ENCODE assay signal across 17 mouse cellular contexts in genomic region chr6:29859344-29859743, GRCm38 (mm10). TPM values are rescaled to one million over a fixed set of nuclear protein-coding genes. Genes with fewer than 3 reads are reported as not detected.
DNase-seq lines count a peak whose midpoint lies in the region; ATAC-seq and TF ChIP-seq lines count a peak whose summit lies in the region.
"Had no signal": no experiment of that assay in that cellular context is flagged by ENCODE, and none has a peak within 500 bp of the region (broad histone marks: within the 10 kb centered on the region; RNA-seq: fewer than 3 reads in every experiment).

No protein-coding gene starts in this region.

- H3K4me3 ChIP-seq in hindbrain, embryonic 10.5 days, result no peak overlapping the region
- no peak overlapping the region for H3K4me3 ChIP-seq in hindbrain, embryonic 11.5 days (ENCODE audit: low read depth, low read length)
- H3K4me3 ChIP-seq in liver, embryonic 15.5 days (replicated peaks), result no peak overlapping the region
- H3K4me3 ChIP-seq in gastrocnemius, adult 2 months, result no peak overlapping the region
- H3K4me3 ChIP-seq: embryonic facial prominence, embryonic 12.5 days; hindbrain, embryonic 12.5 days; limb, embryonic 15.5 days; midbrain, embryonic 15.5 days had no signal

- no peak for TF ChIP-seq CTCF in gastrocnemius, adult 2 months (IDR thresholded peaks at IDR 0.05)

- H3K4me2 ChIP-seq in hindbrain, embryonic 11.5 days (replicated peaks; ENCODE audit: low read depth, low read length), result no peak overlapping the region
- H3K4me2 ChIP-seq in liver, embryonic 15.5 days, result no peak overlapping the region
- H3K4me2 ChIP-seq: embryonic facial prominence, embryonic 12.5 days; hindbrain, embryonic 12.5 days; limb, embryonic 15.5 days; midbrain, embryonic 15.5 days had no signal

- no peaks in the 10 kb centered on the region for H3K27me3 ChIP-seq in hindbrain, embryonic 10.5 days (ENCODE audit: insufficient read depth, poor library complexity, severe bottlenecking)
- H3K27me3 ChIP-seq in hindbrain, embryonic 11.5 days (ENCODE audit: control insufficient read depth, insufficient read depth, low read length), result no peaks in the 10 kb centered on the region
- no peaks in the 10 kb centered on the region for H3K27me3 ChIP-seq in liver, embryonic 15.5 days
- H3K27me3 ChIP-seq: embryonic facial prominence, embryonic 12.5 days; hindbrain, embryonic 12.5 days; limb, embryonic 15.5 days; midbrain, embryonic 15.5 days; Patski had no signal

- H3K27ac ChIP-seq in hindbrain, embryonic 10.5 days, result peak overlapping the region; percentile 23; the same call in 1 of the 2 replicates
- no peak overlapping the region for H3K27ac ChIP-seq in hindbrain, embryonic 11.5 days (ENCODE audit: low read depth, low read length)
- H3K27ac ChIP-seq in liver, embryonic 15.5 days (replicated peaks), result peak overlapping the region; percentile 75; the same call in 1 of the 2 replicates
- H3K27ac ChIP-seq in gastrocnemius, adult 2 months, result no peak overlapping the region
- H3K27ac ChIP-seq: embryonic facial prominence, embryonic 12.5 days; hindbrain, embryonic 12.5 days; limb, embryonic 15.5 days; midbrain, embryonic 15.5 days had no signal

- no peak for ATAC-seq in hindbrain, embryonic 11.5 days (ENCODE audit: low FRiP score)
- no peak for ATAC-seq in liver, embryonic 15.5 days (ENCODE audit: insufficient read depth)
- ATAC-seq: inflammation-experienced regulatory T-cells, adult 6 months; midbrain, embryonic 15.5 days; Patski had no signal

- no peaks in the 10 kb centered on the region for H3K9me3 ChIP-seq in hindbrain, embryonic 10.5 days
- H3K9me3 ChIP-seq in hindbrain, embryonic 11.5 days (ENCODE audit: control insufficient read depth, low read length), result no peaks in the 10 kb centered on the region
- no peaks in the 10 kb centered on the region; the same call in 1 of the 2 replicates for H3K9me3 ChIP-seq in liver, embryonic 15.5 days (replicated peaks)
- H3K9me3 ChIP-seq: embryonic facial prominence, embryonic 12.5 days; hindbrain, embryonic 12.5 days; limb, embryonic 15.5 days; midbrain, embryonic 15.5 days had no signal

- WGBS in hindbrain, embryonic 10.5 days, result 79% methylated on average over 4 of the region's 4 CpGs
- WGBS in hindbrain, embryonic 11.5 days, result 78% methylated on average over 4 of the region's 4 CpGs
- 78% methylated on average over 4 of the region's 4 CpGs for WGBS in liver, embryonic 15.5 days (ENCODE audit: insufficient replicate concordance)

- 0 out of 2 replicates have a peak, but pooled peaks cover 5% of the 10 kb centered on the region for H3K36me3 ChIP-seq in hindbrain, embryonic 10.5 days
- no peaks in the 10 kb centered on the region for H3K36me3 ChIP-seq in hindbrain, embryonic 11.5 days (ENCODE audit: control insufficient read depth, insufficient read depth, low read length)
- 0 out of 2 replicates have a peak, but pooled peaks cover 8% of the 10 kb centered on the region for H3K36me3 ChIP-seq in liver, embryonic 15.5 days (replicated peaks)
- H3K36me3 ChIP-seq: embryonic facial prominence, embryonic 12.5 days; hindbrain, embryonic 12.5 days; limb, embryonic 15.5 days; midbrain, embryonic 15.5 days had no signal

- no peak for DNase-seq in hindbrain, embryonic 10.5 days (ENCODE audit: low spot score)
- no peak for DNase-seq in hindbrain, embryonic 11.5 days (ENCODE audit: low spot score)
- peak; percentile 45 to 51 for DNase-seq in kidney, adult 8-10 months
- DNase-seq in kidney, postnatal 14 days, result peak; percentile 37
- no peak for DNase-seq in layer of hippocampus, adult 9-10 months (ENCODE audit: low spot score)
- DNase-seq in gastrocnemius, adult 2 months, result no peak
- DNase-seq: adrenal gland, postnatal 36 days; cerebellum, adult 8-10 months; gastrocnemius, postnatal 25 days; thymus, adult 18-20 months had no signal

- intact Hi-C loops in gastrocnemius, adult 2 months (cut with DNase I), result loop anchor here (5.0 kb wide), 1 partner anchor 338 kb away; no protein-coding TSS in a partner anchor

- no peak overlapping the region for H3K9ac ChIP-seq in hindbrain, embryonic 11.5 days (ENCODE audit: low read depth, low read length)
- H3K9ac ChIP-seq in liver, embryonic 15.5 days, result no peak overlapping the region
- H3K9ac ChIP-seq: embryonic facial prominence, embryonic 12.5 days; hindbrain, embryonic 12.5 days; limb, embryonic 15.5 days; midbrain, embryonic 15.5 days had no signal

- no peaks in the 10 kb centered on the region for H3K4me1 ChIP-seq in hindbrain, embryonic 10.5 days (replicated peaks)
- H3K4me1 ChIP-seq in hindbrain, embryonic 11.5 days (replicated peaks; ENCODE audit: control insufficient read depth, insufficient read depth, low read length), result no peaks in the 10 kb centered on the region
- H3K4me1 ChIP-seq in liver, embryonic 15.5 days (replicated peaks), result peaks cover 40% of the 10 kb centered on the region
- H3K4me1 ChIP-seq: embryonic facial prominence, embryonic 12.5 days; hindbrain, embryonic 12.5 days; midbrain, embryonic 15.5 days had no signal

RNA-seq across cellular contexts. Expression of gene Strip2, which starts 57.5 kb away (rescaled TPM):
- polyA plus RNA-seq in hindbrain, embryonic 10.5 days (2016; fragmentation: Nextera tagmentation; extraction: Ambion mirVana), result 0.86 and 1.0 TPM in 2 replicates
- 0.82 and 0.99 TPM in 2 replicates for polyA plus RNA-seq in hindbrain, embryonic 11.5 days (2014; fragmentation: Nextera tagmentation; extraction: Ambion mirVana)
- 0.21 and 0.38 TPM in 2 replicates for polyA plus RNA-seq in liver, embryonic 15.5 days (2015; fragmentation: Nextera tagmentation; extraction: Ambion mirVana)
- total RNA-seq in gastrocnemius, adult 2 months (2021), result under 1 TPM; 0.78 to 0.87 TPM

Comparison
In these comparisons a context has a peak if more than half of its experiments do, and no peak if none do; other contexts are left out.
1. H3K27ac ChIP-seq: peak in hindbrain, embryonic 10.5 days (single experiment) and liver, embryonic 15.5 days (single experiment); none in hindbrain, embryonic 11.5 days (single experiment) and gastrocnemius, adult 2 months (single experiment).
2. DNase-seq: peak in kidney, adult 8-10 months (2 of 2) and kidney, postnatal 14 days (single experiment); none in hindbrain, embryonic 10.5 days (single experiment), hindbrain, embryonic 11.5 days (single experiment), layer of hippocampus, adult 9-10 months (single experiment) and gastrocnemius, adult 2 months (single experiment).